Mouse (Mus musculus) lung, embryonic 14.5 days (tissue): ENCODE measurements around the gene Nat8f1. TPM values are rescaled to one million over a fixed set of nuclear protein-coding genes. Genes with fewer than 3 reads are reported as not detected.
"Not testable (repeated sequence)": the region's sequence is repeated elsewhere in the genome, so short reads cannot be mapped to it uniquely, and the experiment has no call there.

Experiments used
- ATAC-seq: fragments of 200-750 bp; cut with Nextera tagmentation; 2 replicates; pipeline ENCODE4 v1.8.0; 2017; ENCODE audit warnings: mild to moderate bottlenecking, moderate TSS enrichment, moderate library complexity; ENCODE audit not compliant: insufficient read depth
- DNase-seq: peaks from one replicate; pipeline ENCODE4 v3.0.0-alpha.2; 2015
- H3K27ac ChIP-seq: fragments of 300-500 bp; sonication (generic); 2 replicates; pipeline ENCODE4 v1.5.1; 2014; ENCODE audit warnings: low read depth, mild to moderate bottlenecking, moderate library complexity
- H3K27me3 ChIP-seq: fragments of 300-500 bp; sonication (generic); 2 replicates; pipeline ENCODE4 v1.6.1; 2014; ENCODE audit warnings: low read length, control low read depth; ENCODE audit not compliant: insufficient read depth
- H3K36me3 ChIP-seq: fragments of 300-500 bp; sonication (generic); 2 replicates; pipeline ENCODE4 v1.6.1; 2014; ENCODE audit warnings: control low read depth; ENCODE audit not compliant: insufficient read depth
- H3K4me1 ChIP-seq: fragments of 300-500 bp; sonication (generic); 2 replicates; pipeline ENCODE4 v1.6.1; 2014; ENCODE audit warnings: antibody characterized with exemption, control low read depth; ENCODE audit not compliant: insufficient read depth
- H3K4me2 ChIP-seq: fragments of 300-500 bp; sonication (generic); 2 replicates; pipeline ENCODE4 v1.6.1; 2014; ENCODE audit warnings: mild to moderate bottlenecking
- H3K4me3 ChIP-seq: fragments of 300-500 bp; sonication (generic); 2 replicates; pipeline ENCODE4 v1.5.1; 2014; ENCODE audit warnings: low read depth, low read length
- H3K9ac ChIP-seq: fragments of 300-500 bp; sonication (generic); 2 replicates; pipeline ENCODE4 v1.6.1; 2014
- H3K9me3 ChIP-seq: fragments of 300-500 bp; sonication (generic); 2 replicates; pipeline ENCODE4 v1.6.1; 2016; ENCODE audit warnings: low read depth, low read length, control low read depth
- CTCF ChIP-seq: IDR thresholded peaks from 2 replicates; pipeline ENCODE4 v1.5.1; 2016; ENCODE audit warnings: antibody characterized with exemption, low read depth
- WGBS: fragments of 180-500 bp; shearing (Covaris S2); extraction: QIAGEN DNeasy Blood & Tissue Kit; methylation state at CpG from one replicate; pipeline ENCODE4 v1.1.7; 2014; 5-methylcytosine and 5-hydroxymethylcytosine counted together
- polyA plus RNA-seq: library from polyadenylated mRNA; unstranded; fragments of >200 nt; fragmentation: Nextera tagmentation; extraction: Ambion mirVana; gene quantifications from 2 replicates; pipeline ENCODE4 v1.2.1, GENCODE M21; 2014

Nat8f1 gene
- 2.2 and 3.6 TPM in 2 replicates for polyA plus RNA-seq

- Histone ChIP-seq H3K4me2 (peak within 1 kb of the TSS; percentile 89), H3K9ac (peak within 1 kb of the TSS; percentile 71), H3K4me3 (peak within 1 kb of the TSS; percentile 63), H3K27ac (peak within 1 kb of the TSS; percentile 90)
- H3K4me1 ChIP-seq, H3K9me3 ChIP-seq, H3K27me3 ChIP-seq, H3K36me3 ChIP-seq: not testable (repeated sequence)
- TF ChIP-seq CTCF, result peak; percentile 28
- WGBS, result under 1% methylated on average over 60 of the region's 61 CpGs
- DNase-seq (peak; percentile 94), ATAC-seq (peak; percentile 97)
Measured at GRCm38 (mm10) chr6:85915539-85916513, at the start of gene Nat8f1. TSS of gene Nat8f1 (minus strand) at chr6:85915687.

- DNase-seq (peak; percentile 97), ATAC-seq (peak; percentile 98)
- H3K27ac ChIP-seq, result peak within 1 kb of the TSS; percentile 99
- H3K9me3 ChIP-seq, result no peaks in the 10 kb centered on the region
- H3K36me3 ChIP-seq, result peaks cover 20% of the 10 kb centered on the region
- H3K9ac ChIP-seq, result peak within 1 kb of the TSS; percentile 85
- H3K4me1 ChIP-seq, result peaks cover 8% of the 10 kb centered on the region; the same call in 1 of the 2 replicates
- under 1% methylated on average over 68 of the region's 70 CpGs for WGBS
- peak within 1 kb of the TSS; percentile 73 for H3K4me2 ChIP-seq
- H3K4me3 ChIP-seq, result peak within 1 kb of the TSS; percentile 75
- no peak for TF ChIP-seq CTCF
- no peaks in the 10 kb centered on the region for H3K27me3 ChIP-seq
Measured at GRCm38 (mm10) chr6:85961101-85962091, 45.9 kb upstream of the Nat8f1 start, which contains the start of gene Dusp11. TSS of gene Dusp11 (minus strand) at chr6:85961667.

- ATAC-seq (no peak), DNase-seq (no peak)
- no peaks in the 10 kb centered on the region for H3K27me3 ChIP-seq
- H3K27ac ChIP-seq, result no peak overlapping the region
- H3K4me1 ChIP-seq, result peaks cover 5% of the 10 kb centered on the region; the same call in 1 of the 2 replicates
- H3K4me2 ChIP-seq, result no peak overlapping the region
- H3K9ac ChIP-seq, result no peak overlapping the region
- H3K36me3 ChIP-seq, result peaks cover 51% of the 10 kb centered on the region
- no peak for TF ChIP-seq CTCF
- WGBS, result 66% methylated on average over 3 of the region's 3 CpGs
- no peaks in the 10 kb centered on the region for H3K9me3 ChIP-seq
- no peak overlapping the region for H3K4me3 ChIP-seq
Measured at GRCm38 (mm10) chr6:85957581-85957980, 42.1 kb upstream of the Nat8f1 start.

GRCm38 (mm10) chr6:85948549-85948948 is 33.1 kb upstream of the Nat8f1 start:
- H3K4me3 ChIP-seq, result no peak overlapping the region
- DNase-seq (no peak), ATAC-seq (no peak)
- TF ChIP-seq CTCF, result no peak
- no peak overlapping the region for H3K4me2 ChIP-seq
- no peak overlapping the region for H3K27ac ChIP-seq
- no peak overlapping the region for H3K9ac ChIP-seq
- H3K36me3 ChIP-seq, result peaks cover 94% of the 10 kb centered on the region
- 88% methylated on average over 6 of the region's 6 CpGs for WGBS
- H3K4me1 ChIP-seq, result no peaks in the 10 kb centered on the region
- no peaks in the 10 kb centered on the region for H3K9me3 ChIP-seq
- H3K27me3 ChIP-seq, result no peaks in the 10 kb centered on the region

- WGBS, result 96% methylated on average over 3 of the region's 3 CpGs
- TF ChIP-seq CTCF, result no peak
- Histone ChIP-seq H3K4me1 (no peaks in the 10 kb centered on the region), H3K36me3 (peaks cover 48% of the 10 kb centered on the region), H3K4me3 (no peak overlapping the region), H3K27me3 (no peaks in the 10 kb centered on the region), H3K4me2 (no peak overlapping the region), H3K27ac (no peak overlapping the region), H3K9ac (no peak overlapping the region), H3K9me3 (no peaks in the 10 kb centered on the region)
- no peak for ATAC-seq
- no peak for DNase-seq
Measured at GRCm38 (mm10) chr6:85942469-85942868, 27.0 kb upstream of the Nat8f1 start.

GRCm38 (mm10) chr6:85938701-85939100 is 23.2 kb upstream of the Nat8f1 start:
- Histone ChIP-seq H3K9me3 (no peaks in the 10 kb centered on the region), H3K4me3 (no peak overlapping the region), H3K9ac (no peak overlapping the region), H3K4me1 (0 out of 2 replicates have a peak, but pooled peaks cover 4% of the 10 kb centered on the region), H3K4me2 (no peak overlapping the region), H3K27me3 (no peaks in the 10 kb centered on the region), H3K27ac (no peak overlapping the region), H3K36me3 (peaks cover 11% of the 10 kb centered on the region)
- TF ChIP-seq CTCF, result no peak
- 60% methylated on average over 10 of the region's 10 CpGs for WGBS
- no peak for ATAC-seq
- DNase-seq, result no peak
